Mouse (Mus musculus) heart, embryonic 10.5 days (tissue): ENCODE results near the gene Irx1. TPM values are rescaled to one million over a fixed set of nuclear protein-coding genes. Genes with fewer than 3 reads are reported as not detected.

Source experiments
- DNase-seq: peaks from one replicate; pipeline ENCODE4 v3.0.0-alpha.2; 2017; ENCODE audit warnings: low spot score
- H3K27ac ChIP-seq: fragments of 300-500 bp; sonication (generic); 2 replicates; pipeline ENCODE4 v1.5.1; 2016; ENCODE audit warnings: mild to moderate bottlenecking
- H3K27me3 ChIP-seq: fragments of 300-500 bp; sonication (generic); 2 replicates; pipeline ENCODE4 v1.6.1; 2016; ENCODE audit warnings: mild to moderate bottlenecking; ENCODE audit not compliant: poor library complexity, insufficient read depth, severe bottlenecking
- H3K36me3 ChIP-seq: fragments of 300-500 bp; sonication (generic); 2 replicates; pipeline ENCODE4 v1.6.1; 2016; ENCODE audit warnings: mild to moderate bottlenecking, moderate library complexity
- H3K4me1 ChIP-seq: fragments of 300-500 bp; sonication (generic); 2 replicates; pipeline ENCODE4 v1.6.1; 2016; ENCODE audit warnings: mild to moderate bottlenecking
- H3K4me3 ChIP-seq: fragments of 300-500 bp; sonication (generic); 2 replicates; pipeline ENCODE4 v1.5.1; 2016; ENCODE audit warnings: mild to moderate bottlenecking, moderate library complexity
- H3K9me3 ChIP-seq: fragments of 300-500 bp; sonication (generic); 2 replicates; pipeline ENCODE4 v1.6.1; 2016; ENCODE audit warnings: mild to moderate bottlenecking, moderate library complexity
- WGBS: fragments of 180-500 bp; shearing (Covaris S2); methylation state at CpG from one replicate; pipeline ENCODE4 v1.1.7; 2016; 5-methylcytosine and 5-hydroxymethylcytosine counted together
- polyA plus RNA-seq: library from polyadenylated mRNA; unstranded; fragments of >200 nt; fragmentation: Nextera tagmentation; extraction: Ambion mirVana; gene quantifications from 2 replicates; pipeline ENCODE4 v1.2.1, GENCODE M21; 2016

Gene Irx1
- 1.7 and 1.9 TPM in 2 replicates for polyA plus RNA-seq

DNA sequence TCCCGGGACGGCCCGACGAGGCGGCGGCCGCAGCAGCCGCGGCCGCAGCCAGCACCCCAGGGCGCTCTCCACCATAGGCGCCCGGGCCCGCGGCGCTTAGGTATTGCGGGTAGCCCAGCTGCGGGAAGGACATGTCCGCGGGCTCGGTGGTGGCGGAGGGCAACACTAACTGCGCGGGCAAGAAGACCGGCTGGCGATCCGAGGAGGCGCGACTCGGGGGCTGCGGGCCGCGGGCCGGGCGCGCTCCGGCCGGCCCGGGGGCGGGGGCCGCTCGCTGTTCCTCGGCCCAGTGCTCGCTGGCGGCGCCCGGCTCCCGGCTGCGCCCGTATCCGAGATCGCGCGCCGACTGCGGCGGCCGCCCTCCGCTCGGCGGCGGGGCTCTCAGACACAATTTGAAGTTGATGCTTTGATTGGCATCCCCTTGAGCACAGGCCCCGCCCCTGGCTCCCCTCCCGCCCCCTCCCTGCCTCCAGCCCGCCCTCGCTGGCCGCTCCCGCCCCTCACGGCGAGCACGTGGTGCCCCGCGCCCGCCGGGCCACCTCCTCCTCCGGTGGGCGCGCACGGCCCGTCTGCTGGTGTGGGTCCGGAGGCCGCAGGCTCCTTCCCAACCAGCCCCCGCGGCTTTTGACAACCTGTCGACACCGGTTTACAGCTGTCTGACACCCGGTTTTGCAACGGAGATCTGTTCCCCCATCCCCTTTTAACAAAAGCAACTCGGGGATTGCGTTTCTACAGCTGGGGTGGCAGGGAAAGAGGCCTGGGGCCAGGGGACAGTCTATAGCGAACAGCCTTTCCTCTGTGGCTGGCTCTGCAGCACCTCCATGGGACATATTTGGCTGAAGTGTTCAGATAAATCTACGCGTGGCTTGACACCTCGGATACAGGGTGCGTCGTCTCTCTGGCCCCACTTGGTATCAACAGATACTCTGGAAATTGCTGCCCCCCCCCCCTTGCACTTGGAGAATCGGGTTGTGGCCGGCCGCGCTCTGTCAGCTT, at the start of gene Irx1:
Gene Irx1, minus strand, starts transcription at position 368 of the 996 bp plus-strand sequence.
- peaks cover 26% of the 10 kb centered on the region for H3K4me1 ChIP-seq
- under 1% methylated on average over 92 of the region's 100 CpGs for WGBS
- H3K27ac ChIP-seq: peak within 1 kb of the TSS; percentile 90
- DNase-seq: peak; percentile 85
- H3K4me3 ChIP-seq: peak within 1 kb of the TSS; percentile 70
- H3K9me3 ChIP-seq: no peaks in the 10 kb centered on the region
- H3K36me3 ChIP-seq: no peaks in the 10 kb centered on the region
- peaks cover 89% of the 10 kb centered on the region for H3K27me3 ChIP-seq

DNA sequence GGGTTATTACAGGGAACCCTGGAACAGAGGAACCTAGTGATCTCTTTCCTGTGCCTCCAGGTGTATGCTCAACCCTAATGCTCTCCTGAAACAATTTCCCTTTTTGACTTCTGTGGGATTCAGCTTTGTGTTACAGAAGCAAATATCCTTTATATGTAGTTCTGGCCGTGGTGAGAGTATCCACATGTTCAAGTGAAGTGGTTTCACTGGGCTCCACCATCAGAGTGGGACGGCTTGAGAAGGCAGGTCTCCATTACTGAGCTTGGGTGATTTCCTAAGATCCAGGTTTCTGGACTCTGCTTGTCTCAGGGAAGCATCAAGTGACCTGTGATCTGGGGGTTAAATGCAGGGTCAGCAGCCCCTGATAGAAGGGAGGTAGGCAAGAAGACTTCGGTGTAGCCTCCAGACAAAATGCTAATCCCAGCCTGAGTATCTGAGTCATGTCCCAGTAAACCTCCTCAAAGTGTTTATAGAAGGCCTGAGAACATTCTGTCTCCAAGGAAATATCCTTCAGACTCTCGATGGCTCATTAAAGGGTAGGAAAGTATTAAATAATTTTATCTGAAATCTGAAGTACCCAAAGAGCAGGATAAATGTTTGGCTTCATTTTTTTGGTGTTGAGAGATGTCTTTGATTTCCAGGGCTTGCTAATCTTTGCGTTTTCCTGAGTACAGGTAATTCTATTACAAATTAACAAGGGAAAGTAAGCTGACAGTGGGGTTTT, 16.6 kb upstream of the Irx1 start:
- no peak overlapping the region for H3K4me3 ChIP-seq
- no peaks in the 10 kb centered on the region for H3K9me3 ChIP-seq
- H3K27ac ChIP-seq: no peak overlapping the region
- H3K4me1 ChIP-seq: no peaks in the 10 kb centered on the region
- DNase-seq: no peak
- peaks cover 36% of the 10 kb centered on the region for H3K27me3 ChIP-seq
- H3K36me3 ChIP-seq: no peaks in the 10 kb centered on the region
- WGBS: 61% methylated on average over 5 of the region's 5 CpGs

DNA sequence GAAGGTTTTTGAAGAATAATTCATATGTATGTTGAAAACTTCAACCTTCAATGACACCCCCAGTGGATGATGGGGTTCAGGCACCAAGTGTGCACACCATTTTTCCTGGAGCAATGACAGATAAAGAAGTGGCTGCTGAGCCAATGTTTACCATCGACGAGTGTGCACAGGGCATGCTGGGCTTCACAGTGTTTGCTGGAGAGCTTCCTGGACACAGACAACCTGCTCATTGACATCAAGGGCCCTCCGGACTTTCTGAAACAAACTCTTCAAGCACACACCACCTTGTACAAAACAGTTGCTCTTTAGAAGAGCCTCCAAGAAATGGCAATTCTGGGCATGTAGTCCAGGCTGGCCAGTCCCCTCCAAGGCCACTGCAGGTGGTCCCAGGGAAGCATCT, 12.2 kb upstream of the Irx1 start:
- no peaks in the 10 kb centered on the region for H3K36me3 ChIP-seq
- 83% methylated on average over 3 of the region's 3 CpGs for WGBS
- DNase-seq: no peak
- H3K4me1 ChIP-seq: no peaks in the 10 kb centered on the region
- H3K27me3 ChIP-seq: peaks cover 36% of the 10 kb centered on the region; the same call in 1 of the 2 replicates
- no peak overlapping the region for H3K27ac ChIP-seq
- H3K4me3 ChIP-seq: no peak overlapping the region
- no peaks in the 10 kb centered on the region for H3K9me3 ChIP-seq

DNA sequence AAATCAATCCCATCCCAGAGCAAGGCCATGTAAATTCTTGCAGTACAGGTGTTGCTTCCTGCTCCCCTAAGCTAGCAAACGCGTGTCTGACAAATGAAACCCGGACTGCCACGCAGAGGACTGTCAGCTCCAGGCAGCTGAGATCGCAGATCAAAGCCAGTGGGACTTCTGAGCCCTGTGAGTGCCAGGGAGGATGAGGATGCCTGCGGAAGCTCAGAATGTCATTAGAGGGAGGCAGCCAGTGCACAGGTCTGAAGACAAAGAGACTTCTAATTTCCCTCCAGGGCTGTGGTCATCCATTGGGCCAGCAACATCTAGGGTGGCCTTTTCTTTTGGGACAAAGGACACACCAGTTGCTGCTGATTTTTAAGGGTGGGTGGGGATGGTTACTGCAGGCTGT, 4.8 kb upstream of the Irx1 start:
- Histone ChIP-seq H3K4me3 (peak overlapping the region; percentile 43), H3K9me3 (no peaks in the 10 kb centered on the region), H3K27me3 (peaks cover 97% of the 10 kb centered on the region), H3K36me3 (no peaks in the 10 kb centered on the region), H3K4me1 (peaks cover 8% of the 10 kb centered on the region), H3K27ac (no peak overlapping the region)
- peak; percentile 72 for DNase-seq
- WGBS: 1% methylated on average over 6 of the region's 6 CpGs

DNA sequence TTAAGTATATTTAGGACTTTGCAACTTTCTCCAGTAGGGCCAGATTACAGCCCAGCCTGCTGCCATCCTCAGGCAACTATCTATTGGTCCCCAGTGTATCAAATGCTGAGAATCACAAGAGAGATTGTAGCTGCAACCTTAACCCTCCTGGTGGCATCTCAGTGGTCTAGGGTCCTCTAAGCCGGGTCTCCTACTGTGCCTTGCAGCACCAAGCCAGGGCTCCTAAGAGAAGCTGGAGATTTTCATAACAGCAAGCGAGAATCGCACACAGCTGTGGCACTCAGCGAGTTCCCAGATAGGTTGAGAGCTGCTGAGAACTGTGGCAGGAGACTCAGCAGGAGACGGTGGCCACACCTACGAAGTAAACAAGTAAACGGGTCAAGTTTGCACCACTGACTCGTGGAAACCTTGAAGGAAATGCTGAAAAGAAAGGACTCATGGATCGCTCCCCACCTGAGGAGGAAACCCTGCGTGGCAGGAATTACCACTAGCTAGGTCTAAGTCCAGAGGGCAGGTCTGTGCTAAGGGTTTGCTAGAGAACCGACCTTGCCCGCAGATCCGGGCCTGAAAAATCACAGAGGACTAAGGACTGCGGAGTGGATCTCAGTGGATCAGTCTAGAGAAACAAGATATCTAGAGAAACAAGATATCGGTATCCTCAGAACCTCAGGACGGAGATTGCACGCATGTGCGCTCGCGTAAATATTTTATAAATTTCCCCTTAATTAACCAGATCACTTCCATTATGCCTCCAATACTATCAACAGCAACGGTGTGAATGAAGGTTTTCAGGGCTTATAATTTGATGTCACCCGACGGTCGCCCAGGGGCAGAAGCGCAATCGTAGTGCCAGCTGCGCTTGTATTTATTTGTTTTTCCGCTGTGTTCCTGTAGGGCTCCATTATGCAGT, 4.1 kb upstream of the Irx1 start:
- Histone ChIP-seq H3K9me3 (no peaks in the 10 kb centered on the region), H3K4me1 (peaks cover 10% of the 10 kb centered on the region), H3K27me3 (peaks cover 97% of the 10 kb centered on the region), H3K27ac (no peak overlapping the region), H3K4me3 (peak overlapping the region; percentile 43), H3K36me3 (no peaks in the 10 kb centered on the region)
- DNase-seq: peak; percentile 65
- WGBS: 4% methylated on average over 28 of the region's 28 CpGs

DNA sequence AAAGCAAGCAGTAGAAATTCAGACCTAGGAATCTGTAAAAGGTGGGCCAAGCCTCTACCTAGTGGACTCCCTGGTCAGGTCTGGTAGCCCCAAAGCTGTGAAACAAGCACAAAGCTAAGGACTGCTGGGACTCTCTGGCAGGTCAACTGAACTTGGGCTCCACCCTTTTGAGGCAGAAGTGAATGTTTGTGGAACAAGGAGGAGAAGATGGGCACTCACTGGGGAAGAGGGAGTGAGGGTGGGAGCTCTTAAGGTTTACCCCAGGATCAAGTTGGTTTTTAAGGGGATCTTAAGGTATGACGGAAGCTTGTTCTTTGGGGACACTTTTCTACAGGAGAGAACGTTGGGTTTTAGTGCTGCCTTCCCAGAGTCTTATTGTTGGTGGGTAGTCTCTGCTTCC, 3.1 kb upstream of the Irx1 start:
- H3K27me3 ChIP-seq: peaks cover 90% of the 10 kb centered on the region
- H3K36me3 ChIP-seq: no peaks in the 10 kb centered on the region
- no peak overlapping the region for H3K4me3 ChIP-seq
- no peak overlapping the region for H3K27ac ChIP-seq
- peaks cover 11% of the 10 kb centered on the region for H3K4me1 ChIP-seq
- 37% methylated on average over 2 of the region's 2 CpGs for WGBS
- H3K9me3 ChIP-seq: no peaks in the 10 kb centered on the region
- peak; percentile 52 for DNase-seq

DNA sequence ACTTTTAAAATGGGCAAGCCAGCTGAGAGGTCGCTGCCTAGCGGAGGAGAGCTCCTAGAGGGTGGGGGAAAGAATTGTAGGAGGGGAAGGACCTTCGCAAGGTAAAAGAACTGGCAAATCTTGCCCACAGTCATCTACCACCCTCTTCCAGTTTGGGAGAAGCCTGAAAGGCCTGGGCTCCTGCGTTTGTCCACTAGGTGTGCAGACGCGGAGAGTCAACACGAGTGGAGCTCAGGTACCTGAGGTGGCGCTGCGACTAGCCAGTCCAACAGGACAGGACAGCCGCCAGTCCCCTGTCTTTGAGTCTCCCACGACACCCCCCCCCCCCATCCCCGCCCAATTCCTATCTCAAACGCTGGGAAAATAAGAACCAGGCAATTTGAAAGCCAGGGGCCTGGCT, 843 bp upstream of the Irx1 start:
- Histone ChIP-seq H3K4me1 (peaks cover 19% of the 10 kb centered on the region), H3K27ac (peak overlapping the region; percentile 90; the same call in 1 of the 2 replicates), H3K27me3 (peaks cover 89% of the 10 kb centered on the region), H3K4me3 (peak overlapping the region; percentile 70), H3K36me3 (no peaks in the 10 kb centered on the region), H3K9me3 (no peaks in the 10 kb centered on the region)
- WGBS: under 1% methylated on average over 13 of the region's 13 CpGs
- DNase-seq: no peak

DNA sequence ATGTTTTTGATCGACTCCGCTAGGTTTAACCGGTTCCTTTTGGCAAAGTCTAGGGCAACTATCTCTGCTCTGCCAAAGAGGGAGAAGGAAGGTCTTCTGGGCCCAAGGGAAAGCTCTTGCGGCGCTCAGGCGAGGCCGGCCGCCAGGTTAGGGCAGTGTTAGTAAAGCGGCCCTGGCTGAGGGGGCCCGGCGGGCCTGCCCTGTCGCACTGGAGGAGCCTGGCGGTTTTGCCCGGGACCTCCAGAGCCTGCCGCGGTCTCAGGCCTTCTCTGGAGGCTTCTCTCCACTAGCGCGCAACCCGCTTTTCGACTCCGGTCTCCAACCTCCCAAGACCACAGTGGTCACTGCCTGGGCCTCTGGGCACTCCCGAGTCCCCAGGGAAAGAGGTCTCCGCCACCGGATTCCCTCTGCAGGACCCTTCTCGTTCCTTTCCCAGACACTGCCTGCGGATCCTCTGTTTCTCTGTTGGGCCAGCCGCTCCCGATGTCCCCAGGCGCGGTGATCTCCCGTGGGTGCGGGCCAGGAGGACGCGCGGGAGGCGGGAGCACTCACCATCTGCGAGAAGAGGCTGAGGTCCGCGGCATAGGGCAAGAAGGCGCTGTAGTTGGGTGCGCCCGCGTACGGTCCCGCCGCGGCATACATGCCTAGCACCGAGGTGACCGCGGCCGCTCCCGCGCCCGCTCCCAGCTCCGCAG, 715 bp downstream of the Irx1 start:
- Histone ChIP-seq H3K4me1 (peaks cover 34% of the 10 kb centered on the region), H3K36me3 (no peaks in the 10 kb centered on the region), H3K27ac (peak overlapping the region; percentile 90), H3K27me3 (peaks cover 89% of the 10 kb centered on the region), H3K4me3 (peak overlapping the region; percentile 70), H3K9me3 (no peaks in the 10 kb centered on the region)
- DNase-seq: peak; percentile 81
- WGBS: under 1% methylated on average over 55 of the region's 55 CpGs

DNA sequence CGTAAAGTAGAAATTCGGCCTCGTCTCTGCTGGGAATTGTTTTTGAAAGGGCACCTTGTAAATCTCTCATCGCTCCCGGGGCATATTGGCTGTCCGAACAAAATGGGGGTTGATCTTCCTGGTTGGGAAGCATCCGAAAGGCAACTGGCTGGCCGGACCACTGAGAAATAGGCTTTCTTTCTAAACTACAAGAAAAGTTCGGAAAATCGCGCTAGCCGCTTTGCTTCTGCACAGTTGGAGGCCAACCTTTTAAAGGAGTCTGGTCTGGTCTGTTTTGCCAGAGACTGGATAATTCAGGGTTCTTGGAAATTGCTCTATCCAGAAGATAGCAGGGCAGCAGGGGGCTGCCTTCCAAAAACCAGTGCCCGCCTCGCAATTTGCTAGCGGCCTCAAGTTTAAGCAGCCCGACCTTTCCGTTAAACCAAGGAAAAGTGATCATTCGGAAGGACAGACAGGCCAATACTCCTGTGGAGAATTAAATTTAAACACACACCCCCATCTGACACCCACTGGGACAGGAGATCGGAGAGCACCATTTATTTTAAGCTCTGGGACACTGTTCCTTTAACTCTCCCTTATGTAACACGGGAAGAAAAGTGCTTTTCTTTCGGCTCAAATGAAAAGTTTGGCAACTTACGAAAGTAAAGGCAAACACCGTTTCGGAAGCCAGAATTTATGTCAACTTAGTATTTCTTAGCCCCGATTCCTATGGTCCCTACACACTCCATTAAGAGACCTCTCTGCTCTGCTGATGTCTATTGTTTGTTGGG, 1.4 kb downstream of the Irx1 start:
- Histone ChIP-seq H3K27ac (peak overlapping the region; percentile 90), H3K4me3 (peak overlapping the region; percentile 70), H3K9me3 (no peaks in the 10 kb centered on the region), H3K27me3 (peaks cover 87% of the 10 kb centered on the region), H3K36me3 (no peaks in the 10 kb centered on the region), H3K4me1 (peaks cover 37% of the 10 kb centered on the region)
- DNase-seq: peak; percentile 74
- 1% methylated on average over 25 of the region's 25 CpGs for WGBS

DNA sequence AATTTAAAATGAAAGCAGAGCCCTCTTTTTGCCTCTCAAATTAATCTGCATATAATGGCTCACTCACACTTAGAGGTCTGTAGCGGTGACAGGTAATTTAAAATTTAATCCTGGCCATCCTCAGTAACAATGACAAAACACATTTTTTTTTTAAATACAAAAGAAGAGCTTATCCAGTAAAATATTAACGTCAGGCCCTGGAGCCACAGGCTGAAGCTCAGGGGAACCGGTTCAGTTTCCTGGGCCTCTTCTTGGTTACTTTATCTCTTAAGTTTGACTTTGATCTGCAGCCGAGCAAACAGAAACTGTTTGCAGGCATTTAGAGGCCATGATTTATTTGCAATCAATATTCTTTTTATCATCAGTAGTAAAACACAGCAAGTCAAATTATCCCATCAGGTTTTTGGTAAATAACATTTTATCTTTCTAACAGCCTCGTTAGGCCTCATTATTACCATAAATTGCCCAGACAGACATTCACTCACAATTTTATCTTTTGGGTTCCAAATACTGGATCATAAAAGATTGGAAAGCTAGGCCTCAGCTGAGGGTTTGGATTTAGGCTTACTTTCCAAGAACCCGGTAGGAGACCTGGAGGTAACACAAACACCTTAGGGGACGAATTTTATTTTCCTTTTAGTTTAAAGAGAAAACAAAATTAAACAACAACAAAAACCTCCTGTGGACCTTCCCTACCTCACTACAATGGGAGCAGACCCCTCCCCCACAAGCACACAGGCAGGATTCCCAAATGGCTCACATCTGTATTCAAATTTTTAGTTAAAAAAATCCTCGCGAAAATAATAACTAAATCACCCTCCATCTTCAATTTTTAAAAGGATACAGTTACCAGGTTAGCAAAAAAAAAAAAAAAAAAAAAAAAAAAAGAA, 2.4 kb downstream of the Irx1 start:
- Histone ChIP-seq H3K4me1 (peaks cover 37% of the 10 kb centered on the region), H3K4me3 (peak overlapping the region; percentile 70), H3K27ac (0 out of 2 replicates have a peak overlapping the region, but pooled peaks have one; percentile 32), H3K36me3 (no peaks in the 10 kb centered on the region), H3K9me3 (no peaks in the 10 kb centered on the region), H3K27me3 (peaks cover 87% of the 10 kb centered on the region)
- no peak for DNase-seq
- whole genome bisulfite sequencing: 11% methylated on average over 9 of the region's 9 CpGs
